Mouse (Mus musculus): ENCODE measurements around the gene Olfr1163. TPM values are rescaled to one million over a fixed set of nuclear protein-coding genes. Genes with fewer than 3 reads are reported as not detected.

The Olfr1163 gene
- not detected for polyA plus RNA-seq (2015; fragmentation: Illumina TruSeq; extraction: RNeasy Lipid Tissue Mini Kit (QIAGEN cat#74804); ENCODE audit: insufficient read depth, low replicate concordance)

DNA sequence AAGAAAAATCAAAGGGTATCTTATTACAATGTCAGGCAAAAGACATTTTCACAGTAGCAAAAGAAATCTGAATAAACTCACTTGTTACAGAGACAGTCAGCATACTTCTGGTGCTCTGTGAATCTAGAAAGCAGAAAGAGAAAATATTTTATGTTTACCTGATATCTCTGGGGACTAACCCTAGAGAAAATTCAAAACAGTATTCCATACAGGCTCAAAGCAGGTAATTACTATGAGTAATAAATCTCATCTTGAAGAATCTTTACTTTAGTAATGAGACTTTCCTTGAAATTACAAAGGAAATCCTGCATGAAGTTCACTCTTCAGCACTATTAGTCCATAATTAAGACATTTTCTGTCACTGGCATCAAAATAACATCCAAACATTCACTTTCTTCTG lies at the start of gene Olfr1163:
Gene Olfr1163, minus strand, starts transcription at position 101 of the 400 bp plus-strand sequence.

DNA sequence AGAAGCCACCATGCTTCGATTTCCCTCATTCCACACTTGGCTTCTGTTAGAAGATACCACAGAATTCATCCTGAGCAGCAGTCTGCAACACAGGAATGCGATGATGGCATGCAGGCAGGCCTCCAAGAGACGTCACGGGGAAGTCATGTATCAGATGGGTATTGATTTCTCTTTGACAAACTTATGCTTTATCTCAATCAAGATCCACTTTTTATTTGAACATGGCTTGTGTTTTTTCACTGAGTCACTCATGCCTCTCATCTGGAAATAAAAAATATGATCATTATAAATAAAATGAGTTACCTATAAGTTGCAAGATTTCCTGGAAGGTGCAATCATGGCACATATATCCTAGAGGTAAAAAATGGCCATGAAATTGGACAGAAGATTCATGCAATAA lies 22.2 kb upstream of the Olfr1163 start, which contains the start of gene Olfr1164:
Gene Olfr1164, minus strand, starts transcription at position 101 of the 400 bp plus-strand sequence.

DNA sequence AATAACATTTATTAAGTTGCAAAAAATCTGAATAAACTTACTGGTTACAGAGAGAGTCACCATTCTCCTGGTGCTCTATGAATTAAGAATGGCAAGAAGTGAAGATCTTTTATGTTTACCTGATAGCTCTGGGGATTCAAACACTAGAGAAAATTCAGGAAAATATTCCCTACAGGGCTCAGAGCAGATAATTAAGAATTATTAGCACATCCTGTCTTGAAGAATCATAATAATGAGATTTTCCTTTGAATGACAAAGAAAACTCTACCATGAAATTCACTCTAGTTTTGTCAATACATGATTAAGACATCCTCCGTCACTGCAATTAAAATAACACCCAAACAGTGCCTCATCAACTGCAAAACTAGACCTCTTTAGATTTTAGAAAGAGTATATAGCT lies 20.6 kb downstream of the Olfr1163 start, which contains the start of gene Olfr1162:
Gene Olfr1162, minus strand, starts transcription at position 101 of the 400 bp plus-strand sequence.

DNA sequence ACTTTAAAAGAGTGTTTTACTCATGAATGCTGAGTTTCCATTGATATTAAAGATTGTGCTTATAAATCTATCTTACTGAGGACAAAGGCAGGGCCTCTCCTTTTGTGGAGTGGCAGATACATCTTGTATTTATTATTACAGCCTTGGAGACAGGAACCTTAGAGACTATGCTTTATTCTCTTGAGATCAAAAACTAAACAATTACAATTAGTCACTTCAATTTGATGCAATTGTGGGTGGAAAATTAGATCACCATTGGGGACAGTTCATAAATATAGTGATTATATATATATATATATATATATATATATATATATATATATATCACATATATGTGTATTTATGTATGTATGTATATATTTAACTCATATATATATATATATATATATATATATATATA lies 34.0 kb downstream of the Olfr1163 start, which contains the start of gene Olfr73:
Gene Olfr73, minus strand, starts transcription at position 101 of the 400 bp plus-strand sequence.

DNA sequence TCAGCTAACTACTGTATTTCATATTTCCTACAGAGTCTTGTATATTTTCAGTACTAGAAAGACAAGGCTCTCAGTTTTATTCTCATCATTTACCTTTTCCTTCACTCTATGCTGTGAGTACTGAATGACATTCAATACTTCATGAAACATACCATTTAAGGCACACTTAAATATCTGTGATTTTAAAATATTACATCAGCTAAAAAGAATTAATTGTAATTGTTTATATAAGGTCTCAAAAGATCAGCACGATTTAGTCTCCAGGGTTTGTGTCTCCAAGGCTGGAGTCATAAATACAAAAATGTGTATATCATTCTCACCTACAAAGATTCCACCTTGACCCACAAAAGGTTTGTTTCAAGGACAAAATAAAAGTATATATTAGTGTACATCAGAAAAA lies 49.2 kb downstream of the Olfr1163 start, which contains the start of gene Olfr1161:
Gene Olfr1161, plus strand, starts transcription at position 301 of the 400 bp plus-strand sequence.

Other genes with a start within 250 kb of the Olfr1163 start
- gene Olfr1148, start 241.3 kb downstream of the Olfr1163 start, polyA plus RNA-seq (2015; fragmentation: Illumina TruSeq; extraction: RNeasy Lipid Tissue Mini Kit (QIAGEN cat#74804); ENCODE audit: insufficient read depth, low replicate concordance): not detected
- gene Olfr1150-ps1, start 227.8 kb downstream of the Olfr1163 start, polyA plus RNA-seq (2015; fragmentation: Illumina TruSeq; extraction: RNeasy Lipid Tissue Mini Kit (QIAGEN cat#74804); ENCODE audit: insufficient read depth, low replicate concordance): not detected
- not detected for gene Olfr1151, start 216.0 kb downstream of the Olfr1163 start, polyA plus RNA-seq (2015; fragmentation: Illumina TruSeq; extraction: RNeasy Lipid Tissue Mini Kit (QIAGEN cat#74804); ENCODE audit: insufficient read depth, low replicate concordance)
- gene Olfr1152, start 205.3 kb downstream of the Olfr1163 start, polyA plus RNA-seq (2015; fragmentation: Illumina TruSeq; extraction: RNeasy Lipid Tissue Mini Kit (QIAGEN cat#74804); ENCODE audit: insufficient read depth, low replicate concordance): not detected
- gene Olfr1153, start 176.9 kb downstream of the Olfr1163 start, polyA plus RNA-seq (2015; fragmentation: Illumina TruSeq; extraction: RNeasy Lipid Tissue Mini Kit (QIAGEN cat#74804); ENCODE audit: insufficient read depth, low replicate concordance): not detected
- gene Olfr1154, start 166.7 kb downstream of the Olfr1163 start, polyA plus RNA-seq (2015; fragmentation: Illumina TruSeq; extraction: RNeasy Lipid Tissue Mini Kit (QIAGEN cat#74804); ENCODE audit: insufficient read depth, low replicate concordance): not detected
- not detected for gene Olfr1155, start 126.7 kb downstream of the Olfr1163 start, polyA plus RNA-seq (2015; fragmentation: Illumina TruSeq; extraction: RNeasy Lipid Tissue Mini Kit (QIAGEN cat#74804); ENCODE audit: insufficient read depth, low replicate concordance)
- not detected for gene Olfr1156, start 118.7 kb downstream of the Olfr1163 start, polyA plus RNA-seq (2015; fragmentation: Illumina TruSeq; extraction: RNeasy Lipid Tissue Mini Kit (QIAGEN cat#74804); ENCODE audit: insufficient read depth, low replicate concordance)
- not detected for gene Olfr1157, start 103.5 kb downstream of the Olfr1163 start, polyA plus RNA-seq (2015; fragmentation: Illumina TruSeq; extraction: RNeasy Lipid Tissue Mini Kit (QIAGEN cat#74804); ENCODE audit: insufficient read depth, low replicate concordance)
- not detected for gene Olfr74, start 97.2 kb downstream of the Olfr1163 start, polyA plus RNA-seq (2015; fragmentation: Illumina TruSeq; extraction: RNeasy Lipid Tissue Mini Kit (QIAGEN cat#74804); ENCODE audit: insufficient read depth, low replicate concordance)
- gene Olfr1158, start 81.7 kb downstream of the Olfr1163 start, polyA plus RNA-seq (2015; fragmentation: Illumina TruSeq; extraction: RNeasy Lipid Tissue Mini Kit (QIAGEN cat#74804); ENCODE audit: insufficient read depth, low replicate concordance): not detected
- gene Olfr1160, start 63.6 kb downstream of the Olfr1163 start, polyA plus RNA-seq (2015; fragmentation: Illumina TruSeq; extraction: RNeasy Lipid Tissue Mini Kit (QIAGEN cat#74804); ENCODE audit: insufficient read depth, low replicate concordance): not detected
- gene Olfr1161, start 49.1 kb downstream of the Olfr1163 start, polyA plus RNA-seq (2015; fragmentation: Illumina TruSeq; extraction: RNeasy Lipid Tissue Mini Kit (QIAGEN cat#74804); ENCODE audit: insufficient read depth, low replicate concordance): not detected
- gene Olfr73, start 34.1 kb downstream of the Olfr1163 start, polyA plus RNA-seq (2015; fragmentation: Illumina TruSeq; extraction: RNeasy Lipid Tissue Mini Kit (QIAGEN cat#74804); ENCODE audit: insufficient read depth, low replicate concordance): not detected
- not detected for gene Olfr1162, start 20.7 kb downstream of the Olfr1163 start, polyA plus RNA-seq (2015; fragmentation: Illumina TruSeq; extraction: RNeasy Lipid Tissue Mini Kit (QIAGEN cat#74804); ENCODE audit: insufficient read depth, low replicate concordance)
- not detected for gene Olfr1164, start 22.1 kb upstream of the Olfr1163 start, polyA plus RNA-seq (2015; fragmentation: Illumina TruSeq; extraction: RNeasy Lipid Tissue Mini Kit (QIAGEN cat#74804); ENCODE audit: insufficient read depth, low replicate concordance)
- gene Olfr1166, start 56.4 kb upstream of the Olfr1163 start, polyA plus RNA-seq (2015; fragmentation: Illumina TruSeq; extraction: RNeasy Lipid Tissue Mini Kit (QIAGEN cat#74804); ENCODE audit: insufficient read depth, low replicate concordance): not detected
- not detected for gene Olfr1167, start 83.4 kb upstream of the Olfr1163 start, polyA plus RNA-seq (2015; fragmentation: Illumina TruSeq; extraction: RNeasy Lipid Tissue Mini Kit (QIAGEN cat#74804); ENCODE audit: insufficient read depth, low replicate concordance)
- gene Olfr1168, start 110.0 kb upstream of the Olfr1163 start, polyA plus RNA-seq (2015; fragmentation: Illumina TruSeq; extraction: RNeasy Lipid Tissue Mini Kit (QIAGEN cat#74804); ENCODE audit: insufficient read depth, low replicate concordance): not detected
- not detected for gene Olfr1170, start 156.5 kb upstream of the Olfr1163 start, polyA plus RNA-seq (2015; fragmentation: Illumina TruSeq; extraction: RNeasy Lipid Tissue Mini Kit (QIAGEN cat#74804); ENCODE audit: insufficient read depth, low replicate concordance)
- gene Olfr1173, start 208.0 kb upstream of the Olfr1163 start, polyA plus RNA-seq (2015; fragmentation: Illumina TruSeq; extraction: RNeasy Lipid Tissue Mini Kit (QIAGEN cat#74804); ENCODE audit: insufficient read depth, low replicate concordance): not detected
- gene Olfr1174-ps, start 243.3 kb upstream of the Olfr1163 start, polyA plus RNA-seq (2015; fragmentation: Illumina TruSeq; extraction: RNeasy Lipid Tissue Mini Kit (QIAGEN cat#74804); ENCODE audit: insufficient read depth, low replicate concordance): not detected

Measured in spleen, adult 10 weeks (tissue).